Mouse (Mus musculus) megakaryocyte, embryonic 14.5 days (primary cell): ENCODE results near the gene Rhcg.

Experiments
- FLI1 ChIP-seq: IDR thresholded peaks from 2 replicates; pipeline ENCODE4 v1.6.1; 2012; ENCODE audit warnings: low read length, inconsistent platforms, mixed read lengths
- GATA1 ChIP-seq: IDR thresholded peaks from 3 replicates; pipeline ENCODE4 v1.6.1; 2012; ENCODE audit warnings: mixed read lengths, low read length, inconsistent platforms, borderline replicate concordance

GRCm38 (mm10) chr7:79572191-79572818 is 45.2 kb downstream of the Rhcg start:
- TF ChIP-seq GATA1 (no peak), FLI1 (no peak)
